16 mouse cellular contexts compared by ENCODE assay signal in genomic region chr11:67655236-67655959, GRCm38 (mm10). TPM values are rescaled to one million over a fixed set of nuclear protein-coding genes. Genes with fewer than 3 reads are reported as not detected.
DNase-seq lines count a peak whose midpoint lies in the region; ATAC-seq lines count a peak whose summit lies in the region.
"Had no signal": no experiment of that assay in that cellular context is flagged by ENCODE, and none has a peak within 500 bp of the region (broad histone marks: within the 10 kb centered on the region; RNA-seq: fewer than 3 reads in every experiment).

No protein-coding gene starts in this region.

- no peak overlapping the region for H3K9ac ChIP-seq in intestine, embryonic 15.5 days
- H3K9ac ChIP-seq: embryonic facial prominence, embryonic 12.5 days; neural tube, embryonic 12.5 days had no signal

- peak; percentile 29 for ATAC-seq in frontal cortex, adult (ENCODE audit: low TSS enrichment)
- no peak for ATAC-seq in intestine, embryonic 15.5 days

- H3K4me1 ChIP-seq in intestine, embryonic 15.5 days (replicated peaks) = 0 out of 2 replicates have a peak, but pooled peaks cover 6% of the 10 kb centered on the region

- H3K36me3 ChIP-seq in intestine, embryonic 15.5 days = no peaks in the 10 kb centered on the region
- H3K36me3 ChIP-seq: embryonic facial prominence, embryonic 12.5 days; neural tube, embryonic 12.5 days had no signal

- intact Hi-C loops in left cerebral cortex, postnatal 4 days (cut with DNase I) = no loop called here

- H3K27ac ChIP-seq in intestine, embryonic 15.5 days = no peak overlapping the region
- H3K27ac ChIP-seq: embryonic facial prominence, embryonic 12.5 days; neural tube, embryonic 12.5 days had no signal

- H3K4me2 ChIP-seq in intestine, embryonic 15.5 days (replicated peaks) = no peak overlapping the region
- H3K4me2 ChIP-seq: embryonic facial prominence, embryonic 12.5 days; neural tube, embryonic 12.5 days had no signal

- no peaks in the 10 kb centered on the region for H3K9me3 ChIP-seq in intestine, embryonic 15.5 days
- H3K9me3 ChIP-seq: embryonic facial prominence, embryonic 12.5 days; neural tube, embryonic 12.5 days had no signal

- 71% methylated on average over 17 of the region's 17 CpGs for WGBS in intestine, embryonic 15.5 days

- no peak overlapping the region for H3K4me3 ChIP-seq in intestine, embryonic 15.5 days (replicated peaks)
- H3K4me3 ChIP-seq: embryonic facial prominence, embryonic 12.5 days; neural tube, embryonic 12.5 days had no signal

- no peaks in the 10 kb centered on the region for H3K27me3 ChIP-seq in intestine, embryonic 15.5 days (replicated peaks)
- H3K27me3 ChIP-seq: embryonic facial prominence, embryonic 12.5 days; neural tube, embryonic 12.5 days had no signal

- no peak for DNase-seq in frontal cortex, postnatal 25 days (ENCODE audit: low spot score in 2 of 2)
- peak; percentile 85 for DNase-seq in left cerebral cortex, postnatal 4 days
- DNase-seq in left cerebral cortex, adult 8-10 months (ENCODE audit: low spot score in 2 of 2) = no peak
- peak; percentile 91 for DNase-seq in cerebellum, adult 9-11 months
- peak; percentile 69 for DNase-seq in layer of hippocampus, adult 9-11 months
- no peak for DNase-seq in embryo, embryonic 9.5 days (ENCODE audit: extremely low spot score)
- DNase-seq: adrenal gland, postnatal 25 days; B cell, adult 2 months; kidney, postnatal 14 days had no signal

RNA-seq across cellular contexts. Expression of gene Rcvrn, which starts 39.7 kb away (rescaled TPM):
- 1 to 10 TPM; 1.5 to 2.4 TPM for total RNA-seq in left cerebral cortex, postnatal 4 days (2021)
- 1 to 10 TPM in 2 of 4 experiments, under 1 TPM in 2; 0.72 to 2.4 (median 1.0) TPM for total RNA-seq in left cerebral cortex, adult 8-10 months (2022)
- not detected in 2 replicates for polyA plus RNA-seq in intestine, embryonic 15.5 days (2015; fragmentation: Nextera tagmentation; extraction: Ambion mirVana)
- total RNA-seq: adrenal gland, postnatal 25 days; heart, postnatal 10 days; liver, adult 2 months had no signal
- polyA plus RNA-seq: embryonic facial prominence, embryonic 12.5 days; liver, adult 2 months; neural tube, embryonic 12.5 days; stomach, embryonic 16.5 days had no signal

Comparison
In these comparisons a context has a peak if more than half of its experiments do, and no peak if none do; other contexts are left out.
1. DNase-seq: peak in left cerebral cortex, postnatal 4 days (single experiment), cerebellum, adult 9-11 months (single experiment) and layer of hippocampus, adult 9-11 months (single experiment); none in frontal cortex, postnatal 25 days (0 of 2), left cerebral cortex, adult 8-10 months (0 of 2) and embryo, embryonic 9.5 days (single experiment).